Mouse (Mus musculus): Measurements from ENCODE around the gene Mpp6. TPM values are rescaled to one million over a fixed set of nuclear protein-coding genes. Genes with fewer than 3 reads are reported as not detected.

The Mpp6 gene
- polyA plus RNA-seq, 1 experiment from 2014 or later = 70.1 TPM

- WGBS = 94% methylated on average over 1 of the region's 1 CpGs
- Histone ChIP-seq H3K9me3 (ENCODE audit: control insufficient read depth, low read length) (no peaks in the 10 kb centered on the region), H3K27ac (ENCODE audit: low read depth, low read length) (no peak overlapping the region), H3K27me3 (ENCODE audit: control insufficient read depth, insufficient read depth, low read length) (no peaks in the 10 kb centered on the region), H3K36me3 (ENCODE audit: control insufficient read depth, insufficient read depth, low read length) (peaks cover 3% of the 10 kb centered on the region; the same call in 1 of the 2 replicates), H3K4me2 (ENCODE audit: low read depth, low read length) (no peak overlapping the region), H3K4me3 (ENCODE audit: low read depth, low read length) (no peak overlapping the region), H3K4me1 (ENCODE audit: control insufficient read depth, insufficient read depth, low read length) (no peaks in the 10 kb centered on the region), H3K9ac (replicated peaks; ENCODE audit: low read depth, low read length) (no peak overlapping the region)
- ATAC-seq (ENCODE audit: low read depth) = no peak
These were observed 65.7 kb downstream of the Mpp6 start for GRCm38 (mm10) chr6:50175736-50176135.

- ATAC-seq (ENCODE audit: low read depth) = no peak
- WGBS = 77% methylated on average over 4 of the region's 4 CpGs
- Histone ChIP-seq H3K4me1 (ENCODE audit: control insufficient read depth, insufficient read depth, low read length) (no peaks in the 10 kb centered on the region), H3K27ac (ENCODE audit: low read depth, low read length) (no peak overlapping the region), H3K9ac (replicated peaks; ENCODE audit: low read depth, low read length) (no peak overlapping the region), H3K9me3 (ENCODE audit: control insufficient read depth, low read length) (no peaks in the 10 kb centered on the region), H3K4me3 (ENCODE audit: low read depth, low read length) (no peak overlapping the region), H3K36me3 (ENCODE audit: control insufficient read depth, insufficient read depth, low read length) (no peaks in the 10 kb centered on the region), H3K27me3 (ENCODE audit: control insufficient read depth, insufficient read depth, low read length) (no peaks in the 10 kb centered on the region), H3K4me2 (ENCODE audit: low read depth, low read length) (no peak overlapping the region)
These were observed 70.1 kb downstream of the Mpp6 start for GRCm38 (mm10) chr6:50180189-50180588.

- 77% methylated on average over 4 of the region's 4 CpGs for WGBS
- H3K27me3 ChIP-seq (ENCODE audit: control insufficient read depth, insufficient read depth, low read length) = no peaks in the 10 kb centered on the region
- H3K4me3 ChIP-seq (ENCODE audit: low read depth, low read length) = no peak overlapping the region
- no peak overlapping the region for H3K27ac ChIP-seq (ENCODE audit: low read depth, low read length)
- H3K9ac ChIP-seq (replicated peaks; ENCODE audit: low read depth, low read length) = no peak overlapping the region
- H3K9me3 ChIP-seq (ENCODE audit: control insufficient read depth, low read length) = no peaks in the 10 kb centered on the region
- no peaks in the 10 kb centered on the region for H3K36me3 ChIP-seq (ENCODE audit: control insufficient read depth, insufficient read depth, low read length)
- H3K4me2 ChIP-seq (ENCODE audit: low read depth, low read length) = no peak overlapping the region
- ATAC-seq (ENCODE audit: low read depth) = no peak
- H3K4me1 ChIP-seq (ENCODE audit: control insufficient read depth, insufficient read depth, low read length) = no peaks in the 10 kb centered on the region
These were observed 77.9 kb downstream of the Mpp6 start for GRCm38 (mm10) chr6:50187955-50188354.

- no peak for ATAC-seq (ENCODE audit: low read depth)
- no peak overlapping the region for H3K4me2 ChIP-seq (ENCODE audit: low read depth, low read length)
These were observed 79.3 kb downstream of the Mpp6 start for GRCm38 (mm10) chr6:50189376-50189775.

GRCm38 (mm10) chr6:50191605-50192004 is 81.6 kb downstream of the Mpp6 start:
- Histone ChIP-seq H3K4me2 (ENCODE audit: low read depth, low read length) (no peak overlapping the region), H3K9me3 (ENCODE audit: control insufficient read depth, low read length) (no peaks in the 10 kb centered on the region), H3K36me3 (ENCODE audit: control insufficient read depth, insufficient read depth, low read length) (peaks cover 2% of the 10 kb centered on the region; the same call in 1 of the 2 replicates), H3K9ac (replicated peaks; ENCODE audit: low read depth, low read length) (no peak overlapping the region), H3K4me3 (ENCODE audit: low read depth, low read length) (no peak overlapping the region), H3K27me3 (ENCODE audit: control insufficient read depth, insufficient read depth, low read length) (no peaks in the 10 kb centered on the region), H3K4me1 (ENCODE audit: control insufficient read depth, insufficient read depth, low read length) (no peaks in the 10 kb centered on the region), H3K27ac (ENCODE audit: low read depth, low read length) (no peak overlapping the region)
- no peak for ATAC-seq (ENCODE audit: low read depth)
- WGBS = 86% methylated on average over 3 of the region's 3 CpGs

More at GRCm38 (mm10) chr6:50189376-50189775, 79.3 kb downstream of the Mpp6 start:
- Histone ChIP-seq H3K9me3 (ENCODE audit: control insufficient read depth, low read length) (no peaks in the 10 kb centered on the region), H3K4me1 (ENCODE audit: control insufficient read depth, insufficient read depth, low read length) (no peaks in the 10 kb centered on the region), H3K27me3 (ENCODE audit: control insufficient read depth, insufficient read depth, low read length) (no peaks in the 10 kb centered on the region), H3K36me3 (ENCODE audit: control insufficient read depth, insufficient read depth, low read length) (0 out of 2 replicates have a peak, but pooled peaks cover 2% of the 10 kb centered on the region), H3K27ac (ENCODE audit: low read depth, low read length) (no peak overlapping the region), H3K4me3 (ENCODE audit: low read depth, low read length) (no peak overlapping the region), H3K9ac (replicated peaks; ENCODE audit: low read depth, low read length) (no peak overlapping the region)

GRCm38 (mm10) chr6:50192169-50192568 is 82.1 kb downstream of the Mpp6 start:
- no peak overlapping the region for H3K9ac ChIP-seq (replicated peaks; ENCODE audit: low read depth, low read length)
- no peaks in the 10 kb centered on the region for H3K27me3 ChIP-seq (ENCODE audit: control insufficient read depth, insufficient read depth, low read length)
- no peaks in the 10 kb centered on the region for H3K9me3 ChIP-seq (ENCODE audit: control insufficient read depth, low read length)
- H3K36me3 ChIP-seq (ENCODE audit: control insufficient read depth, insufficient read depth, low read length) = peaks cover 2% of the 10 kb centered on the region; the same call in 1 of the 2 replicates
- H3K4me2 ChIP-seq (ENCODE audit: low read depth, low read length) = no peak overlapping the region
- ATAC-seq (ENCODE audit: low read depth) = no peak
- H3K27ac ChIP-seq (ENCODE audit: low read depth, low read length) = no peak overlapping the region
- H3K4me3 ChIP-seq (ENCODE audit: low read depth, low read length) = no peak overlapping the region
- 79% methylated on average over 1 of the region's 1 CpGs for WGBS
- H3K4me1 ChIP-seq (ENCODE audit: control insufficient read depth, insufficient read depth, low read length) = no peaks in the 10 kb centered on the region

- Histone ChIP-seq H3K4me2 (ENCODE audit: low read depth, low read length) (no peak overlapping the region), H3K4me1 (ENCODE audit: control insufficient read depth, insufficient read depth, low read length) (no peaks in the 10 kb centered on the region), H3K9ac (replicated peaks; ENCODE audit: low read depth, low read length) (no peak overlapping the region), H3K36me3 (ENCODE audit: control insufficient read depth, insufficient read depth, low read length) (peaks cover 7% of the 10 kb centered on the region; the same call in 1 of the 2 replicates), H3K9me3 (ENCODE audit: control insufficient read depth, low read length) (no peaks in the 10 kb centered on the region), H3K27ac (ENCODE audit: low read depth, low read length) (no peak overlapping the region), H3K27me3 (ENCODE audit: control insufficient read depth, insufficient read depth, low read length) (no peaks in the 10 kb centered on the region), H3K4me3 (ENCODE audit: low read depth, low read length) (no peak overlapping the region)
- ATAC-seq (ENCODE audit: low read depth) = no peak
- WGBS = 92% methylated on average over 3 of the region's 3 CpGs
These were observed 82.8 kb downstream of the Mpp6 start for GRCm38 (mm10) chr6:50192822-50193221.

- Histone ChIP-seq H3K36me3 (ENCODE audit: control insufficient read depth, insufficient read depth, low read length) (peaks cover 11% of the 10 kb centered on the region; the same call in 1 of the 2 replicates), H3K4me1 (ENCODE audit: control insufficient read depth, insufficient read depth, low read length) (no peaks in the 10 kb centered on the region)
- WGBS = 91% methylated on average over 5 of the region's 5 CpGs
These were observed 83.8 kb downstream of the Mpp6 start for GRCm38 (mm10) chr6:50193851-50194250.

GRCm38 (mm10) chr6:50204356-50204755 is 94.3 kb downstream of the Mpp6 start:
- no peak overlapping the region for H3K4me3 ChIP-seq (ENCODE audit: low read depth, low read length)
- no peak for ATAC-seq (ENCODE audit: low read depth)
- H3K9me3 ChIP-seq (ENCODE audit: control insufficient read depth, low read length) = no peaks in the 10 kb centered on the region
- H3K9ac ChIP-seq (replicated peaks; ENCODE audit: low read depth, low read length) = no peak overlapping the region
- no peaks in the 10 kb centered on the region for H3K27me3 ChIP-seq (ENCODE audit: control insufficient read depth, insufficient read depth, low read length)
- no peaks in the 10 kb centered on the region for H3K4me1 ChIP-seq (ENCODE audit: control insufficient read depth, insufficient read depth, low read length)
- no peak overlapping the region for H3K27ac ChIP-seq (ENCODE audit: low read depth, low read length)
- no peaks in the 10 kb centered on the region for H3K36me3 ChIP-seq (ENCODE audit: control insufficient read depth, insufficient read depth, low read length)
- H3K4me2 ChIP-seq (ENCODE audit: low read depth, low read length) = no peak overlapping the region
- WGBS = 79% methylated on average over 4 of the region's 4 CpGs

More at GRCm38 (mm10) chr6:50193851-50194250, 83.8 kb downstream of the Mpp6 start:
- Histone ChIP-seq H3K9me3 (ENCODE audit: control insufficient read depth, low read length) (no peaks in the 10 kb centered on the region), H3K4me3 (ENCODE audit: low read depth, low read length) (no peak overlapping the region), H3K27ac (ENCODE audit: low read depth, low read length) (no peak overlapping the region), H3K9ac (replicated peaks; ENCODE audit: low read depth, low read length) (no peak overlapping the region), H3K27me3 (ENCODE audit: control insufficient read depth, insufficient read depth, low read length) (no peaks in the 10 kb centered on the region), H3K4me2 (ENCODE audit: low read depth, low read length) (no peak overlapping the region)
- no peak for ATAC-seq (ENCODE audit: low read depth)
